Mouse (Mus musculus) T-helper 17 cell (primary cell): ENCODE measurements around the gene Gm20479.

Source experiments
- in situ Hi-C, 2 experiments: fragments of 300-600 bp; cut with MboI, MseI; formaldehyde crosslinking; loops; 1 replicate in 1 of 2; 2 replicates in 1 of 2; pipeline ENCODE4 v1.15.1; 2025; ENCODE audit warnings: high pct_unique_total_duplicates in 2 of 2

The Gm20479 gene

DNA sequence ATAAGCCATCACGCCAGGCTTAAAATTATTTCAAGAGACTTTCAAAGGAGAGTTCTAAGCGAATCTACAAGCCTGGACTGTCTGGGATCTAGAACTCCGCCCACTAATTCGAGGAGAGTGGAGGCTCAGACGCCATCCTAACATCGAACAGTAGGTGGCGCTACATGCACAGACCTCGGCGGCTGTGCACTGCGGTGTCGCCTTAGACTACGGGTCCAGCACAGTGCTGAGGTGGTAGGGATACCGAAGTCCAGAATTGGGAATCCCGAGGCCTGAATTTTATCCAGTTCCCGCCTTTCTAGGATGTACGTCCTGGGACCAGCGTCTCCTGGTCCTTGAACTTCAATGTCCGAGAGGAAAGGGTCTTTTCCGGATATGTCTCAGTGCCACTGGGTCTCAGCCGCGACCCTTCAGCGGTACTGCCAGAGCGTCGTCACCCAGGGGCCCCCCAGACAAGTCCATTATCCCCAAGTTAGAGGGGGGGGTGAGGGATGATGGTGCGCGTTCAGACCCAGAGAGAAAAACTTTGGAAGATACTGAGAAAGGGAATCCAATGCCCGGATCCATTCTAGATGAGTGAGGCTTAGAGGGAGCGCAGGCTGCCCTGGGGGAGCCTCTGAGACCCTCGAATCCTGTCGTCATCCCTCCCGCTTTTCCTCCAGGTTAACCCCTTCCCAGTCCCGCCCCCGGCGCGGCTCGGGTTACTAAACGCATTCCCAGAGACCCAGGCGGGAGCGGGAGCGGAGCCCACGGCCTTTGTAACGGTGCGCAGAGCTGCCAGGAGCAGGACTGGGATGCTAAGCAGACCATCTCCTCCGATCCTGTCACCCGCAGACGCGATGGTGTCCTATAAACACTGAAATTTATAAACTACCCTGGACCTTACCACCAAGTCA lies 21.0 kb downstream of the Gm20479 start:
- in situ Hi-C loops: loop anchor here in 1 of 2 experiments (5.0 kb wide), 1 partner anchor 51 kb away; no protein-coding TSS in a partner anchor

DNA sequence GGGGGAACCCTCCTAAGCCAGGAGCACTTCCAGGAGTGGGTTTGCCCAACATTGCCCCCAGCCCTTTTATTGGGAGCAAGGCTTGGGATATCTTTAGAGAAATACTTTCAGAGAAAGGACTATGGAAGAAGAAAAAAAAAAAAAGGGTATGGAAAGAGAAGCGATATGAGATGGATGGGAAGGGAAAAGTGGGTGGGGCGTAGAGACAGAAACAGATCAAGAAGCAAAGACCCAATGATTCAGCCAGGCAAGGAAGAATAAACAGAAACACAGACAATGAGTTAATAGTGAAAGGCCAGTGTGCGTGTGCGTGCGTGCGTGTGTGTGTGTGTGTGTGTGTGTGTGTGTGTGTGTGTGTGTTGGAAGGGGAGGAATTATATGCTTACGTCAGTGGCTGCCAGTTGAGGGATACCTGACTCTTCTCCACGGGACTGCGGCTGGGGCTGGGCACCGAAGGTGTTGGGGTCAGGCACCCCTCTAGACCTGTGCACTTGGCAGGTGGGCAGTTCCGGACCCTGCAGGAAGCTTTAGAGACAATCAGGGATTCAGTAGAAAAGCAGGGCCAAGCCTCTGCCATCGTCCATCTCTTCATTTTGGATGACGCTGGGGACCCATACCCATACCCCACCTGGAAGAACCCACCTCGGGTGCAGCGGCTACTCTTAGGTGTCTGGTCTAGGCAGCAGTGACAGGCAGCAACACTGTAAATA lies 22.1 kb downstream of the Gm20479 start:
- in situ Hi-C loops: loop anchor here in 1 of 2 experiments (5.0 kb wide), 1 partner anchor 52 kb away; no protein-coding TSS in a partner anchor

- in situ Hi-C loops: no loop called here
Measured at GRCm38 (mm10) chr7:27334405-27334911, 22.8 kb downstream of the Gm20479 start.

GRCm38 (mm10) chr7:27333316-27333941 lies 23.8 kb downstream of the Gm20479 start:
- in situ Hi-C loops: no loop called here

GRCm38 (mm10) chr7:27332353-27333199 lies 24.6 kb downstream of the Gm20479 start:
- in situ Hi-C loops: no loop called here

GRCm38 (mm10) chr7:27331854-27332253 lies 25.4 kb downstream of the Gm20479 start:
- in situ Hi-C loops: no loop called here

- in situ Hi-C loops: no loop called here
Measured at GRCm38 (mm10) chr7:27331541-27331851, 25.7 kb downstream of the Gm20479 start.

GRCm38 (mm10) chr7:27330709-27331540 lies 26.3 kb downstream of the Gm20479 start:
- in situ Hi-C loops: no loop called here

GRCm38 (mm10) chr7:27329981-27330380 lies 27.2 kb downstream of the Gm20479 start:
- in situ Hi-C loops: loop anchor here in 1 of 2 experiments (10.0 kb wide), 1 partner anchor 1695 kb away; no protein-coding TSS in a partner anchor

- in situ Hi-C loops: loop anchor here in 1 of 2 experiments (10.0 kb wide), 1 partner anchor 1695 kb away; no protein-coding TSS in a partner anchor
Measured at GRCm38 (mm10) chr7:27329326-27329947, 27.8 kb downstream of the Gm20479 start.

GRCm38 (mm10) chr7:27328648-27329047 lies 28.6 kb downstream of the Gm20479 start:
- in situ Hi-C loops: loop anchor here in 1 of 2 experiments (10.0 kb wide), 1 partner anchor 1696 kb away; no protein-coding TSS in a partner anchor

- in situ Hi-C loops: loop anchor here in 1 of 2 experiments (10.0 kb wide), 1 partner anchor 1697 kb away; no protein-coding TSS in a partner anchor
Measured at GRCm38 (mm10) chr7:27328161-27328560, 29.1 kb downstream of the Gm20479 start.

DNA sequence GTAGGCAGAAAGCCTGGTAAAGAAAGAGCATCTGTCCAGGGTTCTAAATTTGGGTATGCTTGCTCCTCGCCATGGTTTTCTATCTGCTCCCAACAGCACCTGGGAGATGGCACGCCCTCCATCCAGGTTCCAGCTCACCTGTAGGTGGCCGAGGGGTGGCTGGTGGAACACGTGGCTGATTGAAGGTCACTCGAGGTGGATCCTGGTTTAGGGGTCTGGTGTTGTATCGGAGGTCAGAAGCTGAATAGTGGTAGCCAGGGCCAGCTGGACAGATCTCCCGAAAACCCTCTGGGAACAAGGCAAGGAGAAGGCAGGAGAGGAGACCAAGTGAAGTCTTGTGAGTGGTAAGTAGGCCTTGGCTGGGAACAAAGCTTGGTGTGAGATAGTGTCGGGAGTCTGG lies 29.7 kb downstream of the Gm20479 start:
- in situ Hi-C loops: loop anchor here in 1 of 2 experiments (10.0 kb wide), 1 partner anchor 1697 kb away; no protein-coding TSS in a partner anchor

- in situ Hi-C loops: loop anchor here in 1 of 2 experiments (10.0 kb wide), 1 partner anchor 1699 kb away; no protein-coding TSS in a partner anchor
Measured at GRCm38 (mm10) chr7:27326101-27326880, 30.9 kb downstream of the Gm20479 start.

GRCm38 (mm10) chr7:27325697-27326096 lies 31.5 kb downstream of the Gm20479 start:
- in situ Hi-C loops: loop anchor here in 1 of 2 experiments (10.0 kb wide), 1 partner anchor 1699 kb away; no protein-coding TSS in a partner anchor

- in situ Hi-C loops: loop anchor here in 1 of 2 experiments (5.0 to 10.0 kb wide), 2 partner anchors 83 to 1700 kb away; no protein-coding TSS in a partner anchor
Measured at GRCm38 (mm10) chr7:27324928-27325327, 32.3 kb downstream of the Gm20479 start.

DNA sequence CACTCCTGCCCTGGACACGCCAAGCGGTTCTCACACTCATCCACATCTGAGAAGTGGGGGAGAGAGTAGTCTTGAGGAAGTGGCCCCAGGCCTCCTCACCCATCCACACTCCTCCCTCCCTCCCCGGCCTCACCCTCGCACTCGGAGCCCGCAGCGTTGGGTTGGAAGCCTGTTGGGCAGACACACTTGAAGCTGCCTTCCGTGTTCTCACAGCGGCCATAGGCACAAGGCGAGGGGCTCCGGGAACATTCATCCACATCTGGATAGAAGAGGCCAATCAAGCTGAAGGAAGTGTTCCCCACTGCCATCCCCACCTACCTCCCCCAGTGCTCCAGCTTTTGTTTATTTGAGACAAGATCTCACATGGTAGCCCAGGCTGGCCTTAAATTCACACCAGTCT lies 33.1 kb downstream of the Gm20479 start:
- in situ Hi-C loops: loop anchor here in 1 of 2 experiments (5.0 to 10.0 kb wide), 2 partner anchors 82 to 1701 kb away; no protein-coding TSS in a partner anchor

- in situ Hi-C loops: loop anchor here in 1 of 2 experiments (5.0 to 10.0 kb wide), 2 partner anchors 81 to 1702 kb away; no protein-coding TSS in a partner anchor
Measured at GRCm38 (mm10) chr7:27323001-27323400, 34.2 kb downstream of the Gm20479 start.
